Mouse (Mus musculus) gastrocnemius, postnatal 4 days (tissue): ENCODE measurements around the gene Gpr107. TPM values are rescaled to one million over a fixed set of nuclear protein-coding genes. Genes with fewer than 3 reads are reported as not detected.

Experiments used
- DNase-seq, 2 experiments: peaks; one replicate each; pipeline ENCODE4 v3.0.0; 2021 to 2022; ENCODE audit warnings: low spot score in 2 of 2, mixed read lengths in 2 of 2
- total RNA-seq, 2 experiments: library from RNA; stranded (reverse); gene quantifications; 2 replicates each; pipeline ENCODE4 v1.2.3; 2021

Gene Gpr107
- total RNA-seq, 2 experiments from 2014 or later, result 43.2 to 46.0 TPM

GRCm38 (mm10) chr2:31194356-31195021, 42.4 kb downstream of the Gpr107 start:
- no peak for DNase-seq

DNA sequence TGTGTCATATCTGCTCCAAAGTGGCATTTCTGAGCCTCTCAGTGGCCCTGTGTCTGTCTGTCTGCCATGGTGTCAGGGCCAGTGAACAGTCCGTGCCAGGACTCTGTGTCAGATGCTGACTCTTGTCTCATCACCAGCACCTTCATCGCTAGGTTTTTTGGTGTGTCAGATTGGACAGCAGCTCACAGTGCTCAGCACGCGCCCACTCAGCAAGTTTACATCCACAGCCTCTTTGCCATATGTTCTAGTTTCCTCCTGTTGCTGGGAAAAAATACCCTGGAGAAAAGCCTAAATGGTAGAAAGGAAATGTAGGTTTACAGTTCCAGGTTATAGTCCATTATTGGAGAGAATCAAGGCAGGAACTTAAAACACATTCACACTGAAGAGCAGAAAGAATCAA, 46.5 kb downstream of the Gpr107 start:
- DNase-seq, result no peak

DNA sequence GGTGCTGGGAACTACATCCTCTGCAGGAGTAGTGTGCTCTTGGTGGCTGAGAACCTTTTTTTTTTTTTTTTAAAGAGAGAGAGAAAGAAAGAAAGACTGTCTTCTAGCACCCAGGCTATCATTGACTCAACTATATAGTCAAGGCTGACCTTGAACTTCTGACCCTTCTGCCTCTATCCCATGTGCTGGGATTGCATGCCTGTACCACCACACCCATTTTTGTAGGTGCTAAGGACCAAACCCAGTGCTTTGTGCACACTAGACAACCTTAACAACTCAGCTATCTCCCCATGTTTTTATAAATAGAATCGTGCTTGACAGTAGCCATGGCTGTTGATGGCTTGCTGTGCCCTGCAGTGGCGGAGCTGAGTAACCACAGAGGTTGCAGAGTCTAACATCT, 47.9 kb downstream of the Gpr107 start:
- no peak for DNase-seq

GRCm38 (mm10) chr2:31201851-31202250, 49.7 kb downstream of the Gpr107 start:
- DNase-seq, result no peak

GRCm38 (mm10) chr2:31202357-31202756, 50.2 kb downstream of the Gpr107 start:
- no peak for DNase-seq

DNA sequence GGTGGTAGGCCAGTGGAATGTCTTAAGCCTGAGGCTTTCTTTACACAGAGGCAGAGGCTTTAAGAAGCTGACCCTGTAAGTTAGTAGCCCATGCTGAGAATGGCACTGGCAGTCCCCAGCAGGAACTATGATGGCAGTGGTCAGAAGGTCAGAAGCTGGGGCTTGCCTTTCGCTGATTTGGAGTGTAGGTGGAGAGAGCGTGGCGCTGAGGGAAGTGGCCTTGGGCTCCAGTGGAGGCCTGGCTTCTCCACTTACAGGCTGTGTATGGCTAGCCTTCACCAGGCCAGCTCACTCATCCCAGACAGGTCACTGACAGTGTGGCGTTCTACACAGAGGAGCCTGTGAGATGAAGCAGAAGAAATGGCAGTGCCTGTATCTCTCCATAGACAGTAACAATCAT, 50.8 kb downstream of the Gpr107 start:
- DNase-seq, result no peak

DNA sequence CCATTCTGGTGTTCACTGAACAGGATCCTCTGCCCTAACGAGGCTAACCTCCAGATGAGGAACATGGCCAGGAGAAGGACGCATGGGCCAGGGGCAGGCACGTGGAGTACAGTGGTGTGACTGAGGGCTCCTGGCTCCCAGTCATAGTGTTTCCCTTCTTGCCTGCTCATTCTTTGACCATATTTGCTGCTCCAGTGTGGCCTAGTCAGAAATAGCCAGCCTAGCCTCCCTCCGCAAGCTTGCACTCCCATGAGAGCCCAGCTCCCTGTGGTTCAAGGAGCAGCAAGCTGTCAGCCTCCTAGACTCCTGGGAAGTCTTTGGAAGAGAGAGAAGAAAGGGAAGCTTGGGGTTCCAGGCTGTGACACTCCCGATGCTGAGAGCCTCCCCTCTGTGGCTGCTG, 52.6 kb downstream of the Gpr107 start:
- DNase-seq, result no peak

GRCm38 (mm10) chr2:31206211-31206610, 54.1 kb downstream of the Gpr107 start:
- no peak for DNase-seq

DNA sequence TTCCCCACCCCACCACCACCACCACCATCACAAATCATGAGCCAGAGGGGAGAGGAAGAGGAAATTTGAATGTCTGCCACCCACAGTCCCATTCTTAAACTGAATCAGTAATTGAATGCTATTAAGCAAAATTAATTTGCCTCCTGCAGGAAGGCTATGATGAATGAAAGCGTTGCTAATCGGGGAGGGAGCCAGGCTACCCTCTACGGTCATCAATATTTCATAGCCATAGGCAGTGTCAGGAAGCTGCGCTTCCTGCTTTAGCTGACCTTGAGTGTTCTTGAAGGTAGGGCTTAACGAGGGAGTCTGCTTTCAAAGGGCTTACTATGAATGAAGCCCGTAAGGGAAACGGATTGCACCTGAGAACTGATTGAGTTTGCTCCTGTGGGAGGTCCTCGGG, 54.8 kb downstream of the Gpr107 start:
- DNase-seq, result no peak

DNA sequence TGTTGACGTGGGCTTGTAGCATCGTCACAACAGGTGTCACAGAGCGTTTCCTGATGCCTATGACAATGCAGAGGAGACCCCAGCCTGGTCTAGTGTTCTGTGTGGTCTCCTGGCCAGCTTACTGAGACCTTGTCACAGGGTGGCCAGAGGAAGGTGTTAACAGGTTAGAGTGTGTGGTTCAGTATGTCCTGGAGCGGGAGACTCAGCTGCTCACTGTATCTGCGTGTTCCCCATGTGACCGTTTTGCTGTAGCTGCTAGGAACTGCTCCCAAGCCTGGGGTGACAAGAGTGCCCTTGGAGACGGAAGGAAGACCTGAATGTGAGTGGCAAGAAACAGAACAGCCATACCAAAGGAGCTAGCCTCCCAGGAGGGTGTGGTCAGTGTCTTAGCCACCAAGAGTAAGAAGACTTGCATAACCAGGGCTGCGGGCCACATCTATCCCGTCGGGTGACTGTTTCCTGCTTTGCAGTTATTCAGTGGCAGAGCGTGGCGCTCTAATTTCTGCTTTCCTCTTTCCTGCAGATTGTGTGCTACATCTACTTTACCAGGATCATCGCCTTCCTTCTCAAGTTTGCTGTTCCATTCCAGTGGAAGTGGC, 56.5 kb downstream of the Gpr107 start:
- no peak for DNase-seq

GRCm38 (mm10) chr2:31209525-31209924, 57.4 kb downstream of the Gpr107 start:
- DNase-seq, result no peak

DNA sequence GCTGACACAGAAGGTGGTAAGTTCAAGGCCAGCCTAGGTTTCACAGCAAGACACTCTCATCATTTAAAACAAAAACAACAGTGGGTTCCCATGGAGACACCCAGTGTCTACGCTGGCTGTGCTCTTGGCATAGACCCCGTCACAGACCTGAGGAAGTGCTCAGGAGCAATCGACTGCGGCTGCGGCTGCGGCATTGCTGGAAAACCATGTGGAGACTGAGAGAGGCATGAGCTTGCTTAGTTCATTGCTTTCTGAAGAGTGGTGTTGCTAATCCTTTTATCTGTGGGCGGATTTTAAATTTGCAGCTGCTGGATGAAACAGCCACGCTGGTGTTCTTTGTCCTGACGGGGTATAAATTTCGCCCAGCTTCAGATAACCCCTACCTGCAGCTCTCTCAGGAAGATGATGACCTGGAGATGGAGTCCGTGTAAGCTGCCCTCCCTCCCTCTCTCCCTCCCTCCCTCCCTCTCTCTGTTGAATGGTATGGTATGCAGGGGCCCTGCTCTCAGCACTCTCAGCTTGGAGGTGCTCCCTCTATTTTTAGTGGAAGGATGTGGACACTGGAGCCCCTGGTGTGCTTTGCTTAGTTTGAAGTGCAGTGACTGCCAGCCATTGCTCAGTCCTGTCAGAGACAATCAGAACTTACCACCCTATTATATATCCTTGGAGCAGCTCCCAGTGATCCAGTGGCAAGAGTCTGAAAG, 58.2 kb downstream of the Gpr107 start:
- DNase-seq, result no peak

- DNase-seq, result no peak
Measured at GRCm38 (mm10) chr2:31211204-31211603, 59.1 kb downstream of the Gpr107 start.

DNA sequence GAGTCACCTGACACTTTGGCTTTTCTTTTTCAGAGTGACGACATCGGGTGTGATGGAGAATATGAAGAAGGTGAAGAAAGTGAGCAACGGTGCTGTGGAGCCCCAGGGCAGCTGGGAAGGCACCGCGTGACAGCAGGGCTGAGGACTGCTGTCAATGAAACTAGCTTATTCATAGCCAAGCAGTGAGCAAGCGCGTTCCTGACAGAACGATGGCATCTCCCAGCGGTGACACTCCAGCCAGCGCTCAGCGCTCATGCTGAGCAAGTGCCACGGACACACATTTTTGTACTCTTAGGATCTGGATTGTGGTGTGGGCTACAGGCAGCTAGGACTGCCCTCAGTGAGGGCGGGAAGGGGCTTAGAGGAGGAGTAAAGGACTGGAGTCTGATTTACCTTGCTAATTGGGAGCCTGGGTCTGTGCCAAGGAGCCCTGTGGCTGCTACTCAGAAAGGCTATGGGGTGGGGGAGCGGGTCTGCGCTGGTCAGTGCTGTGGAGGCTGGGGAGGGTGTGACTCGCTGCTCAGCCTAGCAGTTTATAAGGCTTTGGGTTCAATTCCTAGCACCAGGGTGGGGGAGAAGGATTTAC, 62.2 kb downstream of the Gpr107 start:
- no peak for DNase-seq

- no peak for DNase-seq
Measured at GRCm38 (mm10) chr2:31218611-31219010, 66.5 kb downstream of the Gpr107 start.

- no peak for DNase-seq
Measured at GRCm38 (mm10) chr2:31219470-31219869, 67.4 kb downstream of the Gpr107 start.

GRCm38 (mm10) chr2:31220844-31221243, 68.7 kb downstream of the Gpr107 start:
- DNase-seq, result no peak

DNA sequence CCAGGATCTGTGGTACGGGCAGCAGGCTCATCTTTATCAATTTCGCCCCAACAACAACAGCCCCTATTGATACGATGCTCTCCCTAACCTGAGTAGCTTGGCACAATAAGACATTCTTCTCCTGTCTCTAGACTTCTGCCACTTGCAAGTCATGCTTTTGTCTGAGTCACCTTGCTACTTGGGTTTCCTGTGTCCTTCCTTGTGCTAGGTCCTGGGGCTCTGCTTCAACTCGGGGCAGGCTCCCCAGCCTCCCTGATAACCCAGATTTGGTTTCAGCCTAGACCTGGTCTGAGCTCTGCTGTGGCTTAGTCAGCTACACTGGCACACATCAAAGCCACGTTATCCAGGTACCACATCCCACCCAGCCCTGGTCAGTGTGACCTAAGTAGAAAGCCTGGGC, 69.5 kb downstream of the Gpr107 start:
- no peak for DNase-seq

DNA sequence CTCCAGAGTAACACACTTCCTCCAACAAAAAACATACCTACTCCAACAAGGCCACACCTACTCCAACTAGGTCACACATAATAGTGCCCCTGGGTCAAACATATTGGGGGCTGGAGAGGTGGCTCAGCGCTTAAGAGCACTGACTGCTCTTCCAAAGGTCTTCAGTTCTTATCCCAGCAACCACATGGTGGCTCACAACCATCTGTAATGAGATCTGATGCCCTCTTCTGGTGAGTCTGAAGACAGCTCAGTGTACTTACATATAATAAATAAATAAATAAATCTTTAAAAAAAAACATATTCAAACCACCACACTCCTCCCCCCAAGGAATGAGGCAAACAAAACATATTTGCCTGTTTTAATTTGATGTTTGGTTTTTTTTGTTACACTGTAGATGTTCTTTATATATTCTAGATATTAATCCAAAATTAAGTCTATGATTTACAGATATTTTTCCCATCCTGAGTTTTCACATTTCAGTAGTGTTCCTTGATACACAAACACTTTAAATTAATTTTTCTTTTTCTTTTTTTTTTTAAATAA, 76.7 kb downstream of the Gpr107 start:
- DNase-seq, result no peak

DNA sequence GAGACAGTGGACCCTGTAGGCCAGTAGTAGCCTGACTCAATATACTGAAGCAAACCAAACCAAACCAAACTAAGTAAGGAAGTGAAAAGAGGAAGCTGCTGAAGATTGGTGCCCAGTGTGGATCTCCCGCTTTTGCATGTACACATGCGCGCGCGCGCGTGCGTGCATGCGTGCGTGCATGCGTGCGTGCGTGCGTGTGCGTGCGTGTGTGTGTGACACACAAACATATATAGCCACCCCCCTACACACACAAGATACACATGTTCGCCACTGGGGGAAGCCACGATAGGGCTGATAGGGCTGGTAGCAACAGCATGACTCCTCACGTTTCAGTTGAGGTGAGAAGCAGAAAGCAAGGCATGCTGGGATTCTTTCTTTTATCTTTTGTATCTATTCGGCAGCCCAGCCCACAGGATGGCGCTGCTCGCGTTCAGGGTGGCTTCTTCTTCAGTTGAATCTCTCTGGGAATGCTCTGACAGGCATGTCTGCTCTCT, 87.1 kb downstream of the Gpr107 start:
- DNase-seq, result no peak

DNA sequence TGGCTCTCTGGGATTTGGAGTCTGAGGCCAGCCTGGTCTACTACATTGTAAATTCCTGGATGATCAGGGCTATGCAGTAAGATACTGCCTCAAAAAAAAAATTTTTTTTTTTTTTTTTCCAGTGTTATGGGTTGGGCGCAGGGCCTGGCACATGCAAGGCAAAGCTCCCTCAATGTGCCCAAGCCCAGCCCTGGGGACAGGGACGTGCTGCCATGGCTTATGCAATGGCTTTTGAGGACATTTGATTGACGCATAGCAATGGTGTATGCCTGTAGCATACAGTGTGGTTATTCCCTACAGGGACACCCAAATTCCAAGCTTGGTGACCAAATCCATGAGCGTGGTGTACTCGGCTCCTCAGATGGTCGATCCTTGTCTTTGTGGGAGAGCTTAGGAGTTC, 87.7 kb downstream of the Gpr107 start:
- DNase-seq, result no peak

DNA sequence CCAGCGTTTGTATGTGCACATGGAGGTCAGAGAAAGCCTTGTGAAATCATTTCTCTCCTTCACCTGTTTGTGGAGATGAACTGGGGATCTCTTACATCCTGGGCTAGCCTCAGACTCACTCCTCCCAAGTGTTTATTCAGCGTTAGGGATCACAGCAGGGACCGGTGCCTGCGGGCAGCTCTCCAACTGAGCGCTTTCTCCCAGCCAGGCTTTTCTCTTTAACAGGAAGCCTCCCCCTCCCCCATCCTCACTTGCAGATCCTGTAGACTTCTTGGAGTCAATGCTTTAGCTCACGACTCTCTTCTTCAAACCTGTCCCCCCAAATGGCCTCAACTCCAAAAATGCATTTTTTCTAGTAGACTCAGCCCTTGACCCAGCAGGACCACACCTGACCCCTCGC, 89.5 kb downstream of the Gpr107 start:
- no peak for DNase-seq
